Mouse (Mus musculus) liver, postnatal 0 days (tissue): ENCODE results near the gene Gm30083. TPM values are rescaled to one million over a fixed set of nuclear protein-coding genes. Genes with fewer than 3 reads are reported as not detected.

Experiments
- ATAC-seq: fragments of 200-750 bp; cut with Nextera tagmentation; 2 replicates; pipeline ENCODE4 v1.8.0; 2017; ENCODE audit warnings: mild to moderate bottlenecking, moderate library complexity
- DNase-seq: peaks from one replicate; pipeline ENCODE4 v3.0.0-alpha.2; 2016
- H3K27ac ChIP-seq: fragments of 300-500 bp; sonication (generic); 2 replicates; pipeline ENCODE4 v1.5.1; 2014; ENCODE audit warnings: antibody characterized with exemption, moderate library complexity, mild to moderate bottlenecking, low read depth
- H3K27me3 ChIP-seq: fragments of 300-500 bp; sonication (generic); 2 replicates; pipeline ENCODE4 v1.6.1; 2014; ENCODE audit warnings: low read length, control low read depth, mixed read lengths; ENCODE audit not compliant: insufficient read depth
- H3K36me3 ChIP-seq: fragments of 300-500 bp; sonication (generic); replicated peaks from 2 replicates; pipeline ENCODE4 v1.6.1; 2014; ENCODE audit warnings: mild to moderate bottlenecking, control low read depth, low read length, moderate library complexity, mixed read lengths; ENCODE audit not compliant: insufficient read depth
- H3K4me1 ChIP-seq: fragments of 300-500 bp; sonication (generic); 2 replicates; pipeline ENCODE4 v1.6.1; 2014; ENCODE audit warnings: antibody characterized with exemption, mild to moderate bottlenecking, control low read depth; ENCODE audit not compliant: insufficient read depth
- H3K4me2 ChIP-seq: fragments of 300-500 bp; sonication (generic); 2 replicates; pipeline ENCODE4 v1.6.1; 2014; ENCODE audit warnings: low read depth, mild to moderate bottlenecking, low read length, moderate library complexity, mixed read lengths
- H3K4me3 ChIP-seq: fragments of 300-500 bp; sonication (generic); 2 replicates; pipeline ENCODE4 v1.5.1; 2014; ENCODE audit warnings: low read depth, low read length
- H3K9ac ChIP-seq: fragments of 300-500 bp; sonication (generic); replicated peaks from 2 replicates; pipeline ENCODE4 v1.6.1; 2014; ENCODE audit warnings: mild to moderate bottlenecking, moderate library complexity
- H3K9me3 ChIP-seq: fragments of 300-500 bp; sonication (generic); 2 replicates; pipeline ENCODE4 v1.6.1; 2016; ENCODE audit warnings: mild to moderate bottlenecking, control low read depth, low read length, mixed read lengths
- CTCF ChIP-seq: sonication (generic); IDR thresholded peaks from 2 replicates; pipeline ENCODE4 v1.5.1; 2016; ENCODE audit warnings: antibody characterized with exemption, low read depth
- EP300 ChIP-seq: IDR thresholded peaks from 2 replicates; pipeline ENCODE4 v1.6.1; 2016; ENCODE audit warnings: antibody characterized with exemption, low read depth, mild to moderate bottlenecking
- WGBS: fragments of 180-500 bp; shearing (Covaris S2); extraction: QIAGEN DNeasy Blood & Tissue Kit; methylation state at CpG from one replicate; pipeline ENCODE4 v1.1.7; 2014; ENCODE audit not compliant: insufficient replicate concordance; 5-methylcytosine and 5-hydroxymethylcytosine counted together
- polyA plus RNA-seq: library from polyadenylated mRNA; unstranded; fragments of >200 nt; fragmentation: Nextera tagmentation; extraction: Ambion mirVana; gene quantifications from 2 replicates; pipeline ENCODE4 v1.2.1, GENCODE M21; 2015

The Gm30083 gene
- polyA plus RNA-seq, 1 experiment from 2014 or later = not detected

DNA sequence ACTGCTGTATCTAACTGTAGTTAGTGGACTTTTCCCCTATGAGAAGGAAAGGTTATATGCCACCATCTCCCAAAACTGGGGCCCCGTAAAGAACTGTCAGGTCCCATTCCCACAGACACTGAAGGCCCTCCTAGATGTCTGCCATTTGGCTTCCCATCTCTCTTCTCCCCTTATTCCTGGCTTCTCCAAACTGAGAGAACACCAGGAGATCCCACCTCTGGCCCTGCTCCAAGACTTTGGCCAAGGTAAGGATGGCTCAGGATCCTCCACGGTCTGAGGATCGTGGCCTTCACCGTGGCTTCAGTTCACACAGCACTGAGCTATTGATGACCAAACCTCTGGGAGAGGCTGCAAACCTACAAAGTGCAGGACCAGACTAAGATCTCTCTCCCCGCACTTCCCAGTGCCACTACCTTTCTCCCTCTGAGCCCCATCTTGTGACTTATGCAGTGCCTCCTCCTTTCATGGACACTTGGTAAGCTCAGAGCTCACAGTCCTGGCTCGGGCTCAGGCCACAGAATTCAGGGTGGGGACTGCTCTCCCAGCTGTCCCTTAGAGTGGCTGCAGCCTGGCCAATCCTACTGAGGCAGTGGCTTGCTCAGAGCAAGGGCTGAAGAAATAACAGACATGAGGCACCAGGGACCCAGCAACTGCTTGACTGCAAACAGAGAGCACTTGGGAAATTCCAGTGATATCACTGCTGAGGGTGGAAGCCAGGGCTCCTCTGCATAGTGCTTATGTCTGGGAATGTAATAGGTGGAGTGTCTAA, 21.3 kb downstream of the Gm30083 start:
- Histone ChIP-seq H3K4me1 (no peaks in the 10 kb centered on the region), H3K4me3 (no peak overlapping the region), H3K9me3 (no peaks in the 10 kb centered on the region), H3K27ac (no peak overlapping the region), H3K9ac (no peak overlapping the region), H3K36me3 (no peaks in the 10 kb centered on the region), H3K27me3 (no peaks in the 10 kb centered on the region), H3K4me2 (no peak overlapping the region)
- WGBS = 78% methylated on average over 6 of the region's 6 CpGs
- no peak for TF ChIP-seq EP300
- ATAC-seq (no peak), DNase-seq (no peak)

DNA sequence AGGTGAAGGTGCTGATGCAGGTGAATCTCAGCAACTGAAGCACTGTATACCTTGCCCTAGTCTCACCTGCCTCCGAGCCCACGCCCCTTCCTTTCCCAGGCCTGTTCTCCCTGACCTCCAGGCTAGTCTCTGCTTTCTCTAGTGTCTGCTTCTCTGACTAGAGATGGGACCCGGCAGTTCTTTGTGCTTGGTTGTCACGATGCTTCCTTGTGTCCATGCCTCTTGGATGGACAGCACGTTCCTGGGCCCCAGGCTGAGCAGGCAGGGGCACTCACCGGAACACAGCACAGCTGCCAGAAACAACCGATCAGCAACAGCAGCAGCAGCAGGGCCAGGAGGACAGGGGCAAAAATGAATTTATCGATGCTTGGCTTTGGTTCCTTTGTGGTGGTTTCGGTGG, 21.9 kb downstream of the Gm30083 start:
- no peak for DNase-seq
- 80% methylated on average over 9 of the region's 9 CpGs for WGBS

DNA sequence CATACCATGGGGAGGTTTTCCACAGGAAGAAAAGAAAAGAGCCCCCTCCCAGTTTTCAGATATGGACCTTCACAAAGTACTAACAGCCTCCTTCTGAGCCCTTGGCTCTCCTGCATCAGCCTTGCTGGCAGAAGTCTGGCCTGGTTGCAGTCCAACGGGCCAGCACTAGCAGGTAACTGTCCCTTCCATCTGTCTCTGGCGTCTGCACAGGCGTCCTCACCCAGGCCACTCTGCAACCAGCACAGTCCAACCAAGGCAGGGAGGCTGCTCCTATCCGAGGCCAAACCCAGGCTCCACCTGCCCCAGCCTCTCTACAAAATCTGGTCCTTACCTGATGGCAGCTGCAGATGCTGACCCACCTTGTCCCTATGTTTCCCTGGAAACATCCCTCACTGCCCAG, 23.0 kb downstream of the Gm30083 start:
- H3K4me3 ChIP-seq = no peak overlapping the region
- 62% methylated on average over 4 of the region's 4 CpGs for WGBS
- no peaks in the 10 kb centered on the region for H3K27me3 ChIP-seq
- H3K9ac ChIP-seq = no peak overlapping the region
- H3K27ac ChIP-seq = no peak overlapping the region
- no peaks in the 10 kb centered on the region for H3K4me1 ChIP-seq
- DNase-seq = no peak
- H3K4me2 ChIP-seq = no peak overlapping the region
- ATAC-seq = no peak
- TF ChIP-seq CTCF = no peak
- TF ChIP-seq EP300 = no peak
- H3K36me3 ChIP-seq = no peaks in the 10 kb centered on the region
- no peaks in the 10 kb centered on the region for H3K9me3 ChIP-seq

More for the DNA sequence above, 21.9 kb downstream of the Gm30083 start:
- Histone ChIP-seq H3K27me3 (no peaks in the 10 kb centered on the region), H3K4me3 (no peak overlapping the region), H3K4me1 (no peaks in the 10 kb centered on the region), H3K36me3 (no peaks in the 10 kb centered on the region), H3K27ac (no peak overlapping the region), H3K9ac (no peak overlapping the region), H3K9me3 (no peaks in the 10 kb centered on the region), H3K4me2 (no peak overlapping the region)
- no peak for ATAC-seq
- no peak for TF ChIP-seq CTCF
- TF ChIP-seq EP300 = no peak

DNA sequence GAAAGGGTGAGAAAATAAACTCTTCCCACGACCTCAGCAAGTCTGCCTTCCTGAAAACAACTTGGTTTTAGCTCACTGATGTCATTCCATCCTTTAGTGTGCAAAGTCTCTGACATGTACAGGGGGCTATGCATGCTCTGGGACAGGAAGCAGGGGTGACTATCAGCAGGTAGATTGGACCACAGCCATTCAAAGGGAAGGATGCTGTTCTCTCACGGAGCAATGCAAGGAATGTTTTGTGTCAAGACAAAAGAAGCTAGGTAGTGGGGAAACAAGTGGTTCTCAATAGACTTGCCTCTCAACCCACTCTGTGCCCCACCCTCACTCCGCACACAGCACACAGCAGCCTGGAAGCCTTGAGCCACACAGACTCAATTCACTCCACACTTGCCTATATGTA, 25.8 kb downstream of the Gm30083 start:
- H3K27ac ChIP-seq = no peak overlapping the region
- no peak overlapping the region for H3K4me2 ChIP-seq
- H3K4me3 ChIP-seq = no peak overlapping the region
- TF ChIP-seq EP300 (no peak), CTCF (no peak)
- H3K4me1 ChIP-seq = no peaks in the 10 kb centered on the region
- no peaks in the 10 kb centered on the region for H3K36me3 ChIP-seq
- H3K9me3 ChIP-seq = no peaks in the 10 kb centered on the region
- 50% methylated on average over 3 of the region's 3 CpGs for WGBS
- H3K9ac ChIP-seq = no peak overlapping the region
- no peaks in the 10 kb centered on the region for H3K27me3 ChIP-seq
- no peak for ATAC-seq
- no peak for DNase-seq

DNA sequence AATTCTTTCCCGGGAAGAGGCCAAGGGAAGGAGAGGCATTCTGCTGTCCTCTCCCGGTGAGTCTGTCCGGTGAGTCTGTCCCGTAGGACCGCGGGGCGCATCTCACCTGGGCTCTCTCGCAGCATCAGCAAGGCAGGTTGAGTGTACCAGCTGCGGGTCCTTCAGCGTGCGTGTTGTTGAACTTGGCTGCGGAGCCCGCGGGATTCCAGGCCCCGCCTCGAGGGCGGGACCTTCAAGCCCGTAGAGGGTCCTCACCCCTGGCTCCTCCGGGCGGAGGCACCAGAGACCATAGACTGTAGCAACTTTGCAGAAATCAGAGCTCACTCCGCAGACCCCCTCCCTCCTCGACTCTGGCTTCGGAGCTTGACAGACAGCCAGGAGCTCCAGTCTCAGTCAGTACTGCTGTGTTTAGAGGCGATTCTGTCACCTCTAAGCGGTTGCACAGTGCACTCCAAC, 36.4 kb downstream of the Gm30083 start, which contains the start of gene Zfp488:
Gene Zfp488 (minus strand): TSS at position 161 of the 456 bp plus-strand sequence.
- no peaks in the 10 kb centered on the region for H3K36me3 ChIP-seq
- ATAC-seq (no peak), DNase-seq (no peak)
- no peak within 1 kb of the TSS for H3K27ac ChIP-seq
- no peak within 1 kb of the TSS for H3K4me3 ChIP-seq
- H3K9me3 ChIP-seq = no peaks in the 10 kb centered on the region
- no peak within 1 kb of the TSS for H3K9ac ChIP-seq
- 4% methylated on average over 25 of the region's 25 CpGs for WGBS
- no peak for TF ChIP-seq EP300
- no peak within 1 kb of the TSS for H3K4me2 ChIP-seq
- H3K27me3 ChIP-seq = 0 out of 2 replicates have a peak, but pooled peaks cover 6% of the 10 kb centered on the region
- no peaks in the 10 kb centered on the region for H3K4me1 ChIP-seq

DNA sequence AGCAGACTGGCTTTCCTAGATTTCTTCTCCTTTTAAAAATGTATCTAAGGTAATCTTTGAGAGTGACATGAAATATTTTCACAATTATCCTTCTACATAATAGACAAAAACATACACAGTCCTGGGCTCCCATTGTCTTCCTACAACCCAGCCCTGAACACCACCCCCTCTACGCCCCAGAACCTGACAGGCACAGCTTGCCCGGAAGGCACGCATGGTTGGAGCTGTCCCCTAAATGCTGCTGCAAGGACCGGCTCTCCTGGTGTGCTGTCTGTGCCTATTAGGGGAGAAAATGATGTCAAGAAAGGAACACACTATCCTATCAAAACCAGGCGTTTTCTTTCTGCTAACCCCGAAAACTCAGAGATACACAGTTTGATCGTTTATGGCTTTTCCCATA, 37.2 kb downstream of the Gm30083 start:
- H3K4me1 ChIP-seq = no peaks in the 10 kb centered on the region
- ATAC-seq (no peak), DNase-seq (no peak)
- no peaks in the 10 kb centered on the region for H3K36me3 ChIP-seq
- H3K9ac ChIP-seq = no peak overlapping the region
- no peaks in the 10 kb centered on the region for H3K9me3 ChIP-seq
- H3K4me3 ChIP-seq = no peak overlapping the region
- TF ChIP-seq CTCF = no peak
- no peak for TF ChIP-seq EP300
- H3K27me3 ChIP-seq = 0 out of 2 replicates have a peak, but pooled peaks cover 6% of the 10 kb centered on the region
- no peak overlapping the region for H3K4me2 ChIP-seq
- 43% methylated on average over 7 of the region's 7 CpGs for WGBS
- H3K27ac ChIP-seq = no peak overlapping the region
